Mouse (Mus musculus): ENCODE data around the gene Gm21440.
"Not testable (repeated sequence)": the region's sequence is repeated elsewhere in the genome, so short reads cannot be mapped to it uniquely, and the experiment has no call there.

Gene Gm21440

GRCm38 (mm10) chrY:13252091-13252490 lies at the start of gene Gm21440, which contains the start of gene Gm21454:
Gene Gm21440 (plus strand): TSS chrY:13252391.
Gene Gm21454 (plus strand): TSS chrY:13252442.
- not testable (repeated sequence) for DNase-seq

- DNase-seq = not testable (repeated sequence)
These were observed 28.4 kb upstream of the Gm21440 start, which contains the start of gene Gm21828 for GRCm38 (mm10) chrY:13223828-13224227. Gene Gm21828 (minus strand): TSS chrY:13223928.
